Mouse (Mus musculus) limb, embryonic 12.5 days (tissue): ENCODE measurements at regions not wholly inside any gene's neighbourhood (a gene's known extent, or its start where the extent isn't known, plus 50 kb on each side); places are given as distances from the start of the nearest gene placed in this dataset.

Source experiments
- ATAC-seq: fragments of 200-750 bp; cut with Nextera tagmentation; 2 replicates; pipeline ENCODE4 v1.8.0; 2017; ENCODE audit warnings: low read depth, moderate TSS enrichment; ENCODE audit not compliant: insufficient number of reproducible peaks, insufficient read depth, low FRiP score, low TSS enrichment
- H3K27ac ChIP-seq: fragments of 300-500 bp; sonication (generic); 2 replicates; pipeline ENCODE4 v1.5.1; 2016; ENCODE audit warnings: mild to moderate bottlenecking, moderate library complexity
- H3K27me3 ChIP-seq: fragments of 300-500 bp; sonication (generic); 2 replicates; pipeline ENCODE4 v1.6.1; 2016; ENCODE audit warnings: mild to moderate bottlenecking, moderate library complexity
- H3K36me3 ChIP-seq: fragments of 300-500 bp; sonication (generic); 2 replicates; pipeline ENCODE4 v1.6.1; 2016; ENCODE audit warnings: mild to moderate bottlenecking, moderate library complexity
- H3K4me1 ChIP-seq: fragments of 300-500 bp; sonication (generic); replicated peaks from 2 replicates; pipeline ENCODE4 v1.6.1; 2016
- H3K4me2 ChIP-seq: fragments of 300-500 bp; sonication (generic); 2 replicates; pipeline ENCODE4 v1.6.1; 2016; ENCODE audit warnings: mild to moderate bottlenecking, moderate library complexity
- H3K4me3 ChIP-seq: fragments of 300-500 bp; sonication (generic); replicated peaks from 2 replicates; pipeline ENCODE4 v1.5.1; 2016; ENCODE audit warnings: mild to moderate bottlenecking
- H3K9ac ChIP-seq: fragments of 300-500 bp; sonication (generic); replicated peaks from 2 replicates; pipeline ENCODE4 v1.6.1; 2016; ENCODE audit warnings: mild to moderate bottlenecking, moderate library complexity
- H3K9me3 ChIP-seq: fragments of 300-500 bp; sonication (generic); 2 replicates; pipeline ENCODE4 v1.6.1; 2016; ENCODE audit warnings: mild to moderate bottlenecking, moderate library complexity
- WGBS: fragments of 180-500 bp; shearing (Covaris S2); methylation state at CpG from one replicate; pipeline ENCODE4 v1.1.7; 2016; 5-methylcytosine and 5-hydroxymethylcytosine counted together

DNA sequence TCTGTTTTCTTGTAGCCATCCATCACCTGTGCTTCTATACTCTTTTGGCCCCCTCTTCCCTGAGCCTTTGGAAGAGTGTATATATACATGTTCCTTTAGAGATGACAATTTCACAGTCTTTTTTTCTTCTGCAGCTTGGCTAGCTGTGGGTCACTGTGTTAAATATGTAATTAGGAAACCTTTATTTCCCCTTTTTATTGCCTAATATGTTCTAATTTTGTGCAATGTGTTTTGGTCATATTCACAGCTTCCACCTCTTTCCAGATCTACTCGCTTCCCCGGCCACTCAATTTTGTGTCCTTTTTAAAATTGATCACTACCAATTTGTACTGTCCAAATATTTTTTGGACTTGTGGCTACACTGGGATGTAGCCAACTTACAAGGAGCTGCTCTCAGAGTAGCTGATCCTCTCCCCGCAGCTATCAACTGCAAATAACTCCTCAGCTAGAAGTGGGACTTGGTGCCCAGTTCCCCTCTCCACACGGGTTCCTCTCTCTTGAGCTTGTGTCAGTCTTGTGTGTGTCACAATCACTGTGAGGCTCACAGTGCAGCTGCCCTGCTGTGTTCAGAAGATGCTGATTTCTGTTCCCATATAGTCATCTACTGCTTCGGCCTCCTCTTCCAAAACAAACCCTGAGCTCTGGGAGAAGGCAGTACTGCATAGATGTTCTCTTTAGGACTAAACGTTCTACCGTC is 106.9 kb downstream of the Gpr65 start:
- H3K4me2 ChIP-seq: no peak overlapping the region
- ATAC-seq: no peak
- H3K27me3 ChIP-seq: no peaks in the 10 kb centered on the region
- WGBS: 93% methylated on average over 7 of the region's 7 CpGs
- H3K4me1 ChIP-seq: peaks cover 12% of the 10 kb centered on the region
- H3K9ac ChIP-seq: no peak overlapping the region
- no peaks in the 10 kb centered on the region for H3K36me3 ChIP-seq
- H3K27ac ChIP-seq: no peak overlapping the region
- H3K4me3 ChIP-seq: no peak overlapping the region
- no peaks in the 10 kb centered on the region for H3K9me3 ChIP-seq
